Mouse (Mus musculus) spleen, adult 2 months (tissue): ENCODE data around the gene Mrps35.

Source experiments
- CTCF ChIP-seq: fragments of 200-500 bp; IDR thresholded peaks from 2 replicates; pipeline ENCODE4 v1.5.1; 2011; ENCODE audit warnings: mild to moderate bottlenecking, inconsistent platforms; ENCODE audit not compliant: insufficient read depth, insufficient read length, insufficient replicate concordance; ENCODE audit errors: extremely low read depth
- POLR2A ChIP-seq: fragments of 200-500 bp; IDR thresholded peaks from 2 replicates; pipeline ENCODE4 v1.6.1; 2011; ENCODE audit warnings: low read depth, low read length, inconsistent platforms

DNA sequence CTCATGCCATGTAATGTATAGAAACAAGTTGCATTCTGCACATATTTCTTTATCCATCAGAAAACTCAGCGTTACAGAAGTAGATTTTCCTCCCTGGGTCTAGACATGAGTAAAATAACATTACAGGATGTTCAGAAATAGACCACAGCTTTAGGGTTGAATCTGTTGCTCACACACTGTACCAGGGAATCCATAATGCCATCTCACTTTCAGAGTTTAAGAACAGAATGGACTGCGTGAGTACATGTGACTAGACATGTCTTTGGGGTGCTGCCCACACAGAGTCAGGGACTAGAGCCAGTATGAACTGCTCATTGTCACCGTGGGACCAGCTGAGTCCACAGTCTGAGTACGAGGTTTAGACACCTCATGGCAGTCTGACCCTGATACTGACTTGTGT is 43.9 kb upstream of the Mrps35 start:
- TF ChIP-seq CTCF (no peak), POLR2A (no peak)
